Mouse (Mus musculus) cerebral cortex, adult 2 months (tissue): ENCODE data around the gene Zscan2.

Source experiments
- WGBS: fragments of 180-500 bp; shearing (Covaris S2); methylation state at CpG from one replicate; pipeline ENCODE4 v1.1.7; 2018; 5-methylcytosine and 5-hydroxymethylcytosine counted together

The Zscan2 gene

GRCm38 (mm10) chr7:80860729-80861274 is at the start of gene Zscan2:
TSS of gene Zscan2 (plus strand) at chr7:80860920.
- WGBS: under 1% methylated on average over 40 of the region's 40 CpGs

GRCm38 (mm10) chr7:80813397-80813796 is 47.3 kb upstream of the Zscan2 start:
- 84% methylated on average over 4 of the region's 4 CpGs for WGBS

GRCm38 (mm10) chr7:80816641-80817040 is 44.1 kb upstream of the Zscan2 start:
- WGBS: 79% methylated on average over 5 of the region's 5 CpGs

GRCm38 (mm10) chr7:80820838-80821237 is 39.9 kb upstream of the Zscan2 start:
- 81% methylated on average over 4 of the region's 4 CpGs for WGBS

- 91% methylated on average over 4 of the region's 4 CpGs for WGBS
Measured at GRCm38 (mm10) chr7:80823267-80823666, 37.5 kb upstream of the Zscan2 start.

- 79% methylated on average over 11 of the region's 11 CpGs for WGBS
Measured at GRCm38 (mm10) chr7:80823875-80824682, 36.6 kb upstream of the Zscan2 start.

- WGBS: 55% methylated on average over 11 of the region's 11 CpGs
Measured at GRCm38 (mm10) chr7:80825843-80826403, 34.8 kb upstream of the Zscan2 start, which contains the start of gene Iqgap1. TSS of gene Iqgap1 (minus strand) at chr7:80825974.

GRCm38 (mm10) chr7:80828146-80828860 is 32.4 kb upstream of the Zscan2 start:
- WGBS: 65% methylated on average over 18 of the region's 18 CpGs

- WGBS: 86% methylated on average over 15 of the region's 15 CpGs
Measured at GRCm38 (mm10) chr7:80830193-80830803, 30.4 kb upstream of the Zscan2 start.

- WGBS: 38% methylated on average over 4 of the region's 4 CpGs
Measured at GRCm38 (mm10) chr7:80832191-80832590, 28.5 kb upstream of the Zscan2 start.

GRCm38 (mm10) chr7:80832996-80833650 is 27.6 kb upstream of the Zscan2 start:
- 21% methylated on average over 14 of the region's 14 CpGs for WGBS

- 54% methylated on average over 12 of the region's 12 CpGs for WGBS
Measured at GRCm38 (mm10) chr7:80833651-80834532, 26.8 kb upstream of the Zscan2 start.

- WGBS: 69% methylated on average over 4 of the region's 4 CpGs
Measured at GRCm38 (mm10) chr7:80835984-80836652, 24.6 kb upstream of the Zscan2 start.

GRCm38 (mm10) chr7:80837736-80838135 is 23.0 kb upstream of the Zscan2 start:
- 68% methylated on average over 9 of the region's 9 CpGs for WGBS

- WGBS: 60% methylated on average over 7 of the region's 7 CpGs
Measured at GRCm38 (mm10) chr7:80838247-80838646, 22.5 kb upstream of the Zscan2 start.

GRCm38 (mm10) chr7:80840241-80840640 is 20.5 kb upstream of the Zscan2 start:
- 64% methylated on average over 1 of the region's 1 CpGs for WGBS

- 52% methylated on average over 4 of the region's 4 CpGs for WGBS
Measured at GRCm38 (mm10) chr7:80840937-80841336, 19.8 kb upstream of the Zscan2 start.

GRCm38 (mm10) chr7:80842132-80842531 is 18.6 kb upstream of the Zscan2 start:
- WGBS: 80% methylated on average over 5 of the region's 5 CpGs

GRCm38 (mm10) chr7:80843176-80843575 is 17.5 kb upstream of the Zscan2 start:
- 88% methylated on average over 1 of the region's 1 CpGs for WGBS
